ENCODE assay signal across 13 mouse cellular contexts in the genomic region with DNA sequence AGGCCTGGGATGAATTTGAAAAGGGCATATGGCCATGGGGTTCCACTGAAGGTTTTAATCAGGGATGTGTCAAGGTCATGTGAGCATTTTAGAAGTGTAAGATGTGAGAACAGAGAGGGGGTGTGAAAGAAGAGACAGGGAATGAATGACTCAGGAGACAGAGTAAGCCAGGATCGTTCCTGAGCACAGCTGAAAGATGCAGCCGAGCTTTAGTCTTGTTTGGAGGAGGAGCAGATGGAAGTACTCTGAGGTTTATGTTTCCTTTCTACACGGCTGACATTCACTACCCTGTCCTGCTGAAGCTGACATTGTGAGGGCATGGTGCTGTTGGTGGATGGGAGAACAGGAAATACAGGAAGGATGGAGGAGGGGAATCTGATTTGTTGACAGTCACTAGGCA.
A peak's percentile ranks its signal among the peaks of the same experiment; 100 is the strongest.
DNase-seq lines count a peak whose midpoint lies in the region; ATAC-seq and TF ChIP-seq lines count a peak whose summit lies in the region.
"Had no signal": no experiment of that assay in that cellular context is flagged by ENCODE, and none has a peak within 500 bp of the region (broad histone marks: within the 10 kb centered on the region; RNA-seq: fewer than 3 reads in every experiment).

No protein-coding gene starts in this region.

- peak overlapping the region; percentile 90 for H3K27ac ChIP-seq in hindbrain, embryonic 13.5 days
- no peak overlapping the region for H3K27ac ChIP-seq in hindbrain, postnatal 0 days
- H3K27ac ChIP-seq in midbrain, embryonic 15.5 days, result 0 out of 2 replicates have a peak overlapping the region, but pooled peaks have one; percentile 48
- no peak overlapping the region for H3K27ac ChIP-seq in midbrain, embryonic 16.5 days (ENCODE audit: low read length)
- no peak overlapping the region for H3K27ac ChIP-seq in limb, embryonic 12.5 days
- peak overlapping the region; percentile 87 for H3K27ac ChIP-seq in neural tube, embryonic 15.5 days (replicated peaks)
- H3K27ac ChIP-seq: embryonic facial prominence, embryonic 10.5 days had no signal

- 63% methylated on average over 3 of the region's 3 CpGs for WGBS in hindbrain, embryonic 13.5 days
- WGBS in hindbrain, postnatal 0 days, result 48% methylated on average over 3 of the region's 3 CpGs
- WGBS in midbrain, embryonic 15.5 days, result 58% methylated on average over 3 of the region's 3 CpGs
- 53% methylated on average over 3 of the region's 3 CpGs for WGBS in midbrain, embryonic 16.5 days
- WGBS in limb, embryonic 12.5 days, result 8% methylated on average over 3 of the region's 3 CpGs
- 20% methylated on average over 3 of the region's 3 CpGs for whole genome bisulfite sequencing in neural tube, embryonic 15.5 days

- H3K27me3 ChIP-seq in hindbrain, embryonic 13.5 days, result no peaks in the 10 kb centered on the region
- no peaks in the 10 kb centered on the region for H3K27me3 ChIP-seq in hindbrain, postnatal 0 days (ENCODE audit: insufficient read depth, low read length)
- no peaks in the 10 kb centered on the region for H3K27me3 ChIP-seq in midbrain, embryonic 15.5 days (replicated peaks)
- H3K27me3 ChIP-seq in midbrain, embryonic 16.5 days (ENCODE audit: control insufficient read depth, insufficient read depth, low read depth, low read length), result no peaks in the 10 kb centered on the region
- H3K27me3 ChIP-seq in limb, embryonic 12.5 days, result no peaks in the 10 kb centered on the region
- no peaks in the 10 kb centered on the region for H3K27me3 ChIP-seq in neural tube, embryonic 15.5 days (replicated peaks)
- H3K27me3 ChIP-seq: heart, embryonic 12.5 days had no signal

- peaks cover 23% of the 10 kb centered on the region for H3K4me1 ChIP-seq in hindbrain, embryonic 13.5 days (replicated peaks)
- no peaks in the 10 kb centered on the region for H3K4me1 ChIP-seq in hindbrain, postnatal 0 days (ENCODE audit: insufficient read depth, low read length)
- H3K4me1 ChIP-seq in midbrain, embryonic 15.5 days, result peaks cover 10% of the 10 kb centered on the region; the same call in 1 of the 2 replicates
- H3K4me1 ChIP-seq in midbrain, embryonic 16.5 days (ENCODE audit: control insufficient read depth, insufficient read depth, low read length), result peaks cover 9% of the 10 kb centered on the region
- H3K4me1 ChIP-seq in limb, embryonic 12.5 days (replicated peaks), result peaks cover 9% of the 10 kb centered on the region
- peaks cover 15% of the 10 kb centered on the region for H3K4me1 ChIP-seq in neural tube, embryonic 15.5 days
- H3K4me1 ChIP-seq: heart, embryonic 12.5 days had no signal

- DNase-seq in hindbrain, postnatal 0 days (ENCODE audit: low spot score), result no peak
- no peak for DNase-seq in c-Kit-positive CD71-positive TER-119-positive erythroid progenitor cells, embryonic 14.5 days (ENCODE audit: low spot score)
- DNase-seq: cerebellum, adult 9-10 months; heart, adult 11 months; right cerebral cortex, postnatal 25 days had no signal

- no peak overlapping the region for H3K4me3 ChIP-seq in hindbrain, embryonic 13.5 days
- H3K4me3 ChIP-seq in hindbrain, postnatal 0 days (ENCODE audit: low read length), result no peak overlapping the region
- no peak overlapping the region for H3K4me3 ChIP-seq in midbrain, embryonic 15.5 days
- H3K4me3 ChIP-seq in midbrain, embryonic 16.5 days (ENCODE audit: low read depth, low read length), result no peak overlapping the region
- H3K4me3 ChIP-seq in limb, embryonic 12.5 days (replicated peaks), result no peak overlapping the region
- H3K4me3 ChIP-seq in neural tube, embryonic 15.5 days (replicated peaks), result no peak overlapping the region
- H3K4me3 ChIP-seq: embryonic facial prominence, embryonic 10.5 days; heart, embryonic 12.5 days had no signal

- ATAC-seq in hindbrain, embryonic 13.5 days (ENCODE audit: low FRiP score), result no peak
- ATAC-seq in hindbrain, postnatal 0 days, result no peak
- no peak for ATAC-seq in midbrain, embryonic 15.5 days (replicated peaks)
- ATAC-seq in midbrain, embryonic 16.5 days, result no peak
- peak; percentile 42; the same call in 1 of the 2 replicates for ATAC-seq in limb, embryonic 12.5 days (ENCODE audit: insufficient number of reproducible peaks, insufficient read depth, low FRiP score, low TSS enrichment, low read depth)
- ATAC-seq in neural tube, embryonic 15.5 days (ENCODE audit: low FRiP score), result 0 out of 2 replicates have a peak, but pooled peaks have one; percentile 18
- ATAC-seq: lung, postnatal 0 days had no signal

- no peak overlapping the region for H3K4me2 ChIP-seq in hindbrain, embryonic 13.5 days
- H3K4me2 ChIP-seq in hindbrain, postnatal 0 days (ENCODE audit: low read depth, low read length), result no peak overlapping the region
- no peak overlapping the region for H3K4me2 ChIP-seq in midbrain, embryonic 15.5 days
- no peak overlapping the region for H3K4me2 ChIP-seq in midbrain, embryonic 16.5 days (ENCODE audit: low read length)
- H3K4me2 ChIP-seq in limb, embryonic 12.5 days, result no peak overlapping the region
- no peak overlapping the region for H3K4me2 ChIP-seq in neural tube, embryonic 15.5 days
- H3K4me2 ChIP-seq: heart, embryonic 12.5 days had no signal

- no peak for TF ChIP-seq CTCF in hindbrain, postnatal 0 days (IDR thresholded peaks at IDR 0.05; ENCODE audit: low read depth)

- no peaks in the 10 kb centered on the region for H3K9me3 ChIP-seq in hindbrain, embryonic 13.5 days
- H3K9me3 ChIP-seq in hindbrain, postnatal 0 days (ENCODE audit: low read length), result no peaks in the 10 kb centered on the region
- no peaks in the 10 kb centered on the region for H3K9me3 ChIP-seq in midbrain, embryonic 15.5 days
- no peaks in the 10 kb centered on the region for H3K9me3 ChIP-seq in midbrain, embryonic 16.5 days (replicated peaks; ENCODE audit: control insufficient read depth, low read length, poor library complexity, severe bottlenecking)
- no peaks in the 10 kb centered on the region for H3K9me3 ChIP-seq in limb, embryonic 12.5 days
- H3K9me3 ChIP-seq in neural tube, embryonic 15.5 days (replicated peaks), result no peaks in the 10 kb centered on the region
- H3K9me3 ChIP-seq: embryonic facial prominence, embryonic 10.5 days; heart, embryonic 12.5 days had no signal

- H3K9ac ChIP-seq in hindbrain, embryonic 13.5 days, result no peak overlapping the region
- H3K9ac ChIP-seq in hindbrain, postnatal 0 days (replicated peaks; ENCODE audit: low read length), result no peak overlapping the region
- no peak overlapping the region for H3K9ac ChIP-seq in midbrain, embryonic 15.5 days
- H3K9ac ChIP-seq in midbrain, embryonic 16.5 days (ENCODE audit: low read depth, low read length), result no peak overlapping the region
- no peak overlapping the region for H3K9ac ChIP-seq in limb, embryonic 12.5 days (replicated peaks)
- no peak overlapping the region for H3K9ac ChIP-seq in neural tube, embryonic 15.5 days (replicated peaks)
- H3K9ac ChIP-seq: heart, embryonic 12.5 days had no signal

- no peaks in the 10 kb centered on the region for H3K36me3 ChIP-seq in hindbrain, embryonic 13.5 days
- no peaks in the 10 kb centered on the region for H3K36me3 ChIP-seq in hindbrain, postnatal 0 days (ENCODE audit: insufficient read depth, low read length)
- H3K36me3 ChIP-seq in midbrain, embryonic 15.5 days (replicated peaks), result no peaks in the 10 kb centered on the region
- H3K36me3 ChIP-seq in midbrain, embryonic 16.5 days (ENCODE audit: control insufficient read depth, insufficient read depth, low read length), result no peaks in the 10 kb centered on the region
- no peaks in the 10 kb centered on the region for H3K36me3 ChIP-seq in limb, embryonic 12.5 days
- no peaks in the 10 kb centered on the region for H3K36me3 ChIP-seq in neural tube, embryonic 15.5 days
- H3K36me3 ChIP-seq: embryonic facial prominence, embryonic 10.5 days; heart, embryonic 12.5 days had no signal

Comparison
In these comparisons a context has a peak if more than half of its experiments do, and no peak if none do; other contexts are left out.
1. H3K27ac ChIP-seq: peak in hindbrain, embryonic 13.5 days (single experiment), midbrain, embryonic 15.5 days (single experiment) and neural tube, embryonic 15.5 days (single experiment); none in hindbrain, postnatal 0 days (single experiment), midbrain, embryonic 16.5 days (single experiment) and limb, embryonic 12.5 days (single experiment).
2. ATAC-seq: peak in limb, embryonic 12.5 days (single experiment) and neural tube, embryonic 15.5 days (single experiment); none in hindbrain, embryonic 13.5 days (single experiment), hindbrain, postnatal 0 days (single experiment), midbrain, embryonic 15.5 days (single experiment) and midbrain, embryonic 16.5 days (single experiment).